ENCODE assay signal across 12 mouse cellular contexts in genomic region chr10:3645030-3645429, GRCm38 (mm10).
DNase-seq lines count a peak whose midpoint lies in the region; ATAC-seq lines count a peak whose summit lies in the region.
"Had no signal": no experiment of that assay in that cellular context is flagged by ENCODE, and none has a peak within 500 bp of the region (broad histone marks: within the 10 kb centered on the region; RNA-seq: fewer than 3 reads in every experiment).

No protein-coding gene starts in this region.

- H3K9me3 ChIP-seq in heart, embryonic 16.5 days (replicated peaks; ENCODE audit: control insufficient read depth, low read length), result no peaks in the 10 kb centered on the region
- H3K9me3 ChIP-seq: limb, embryonic 12.5 days had no signal

- no peak overlapping the region for H3K4me3 ChIP-seq in heart, embryonic 16.5 days (ENCODE audit: low read length)
- H3K4me3 ChIP-seq: erythroblast, embryonic 14.5 days; limb, embryonic 12.5 days had no signal

- H3K36me3 ChIP-seq in heart, embryonic 16.5 days (ENCODE audit: control insufficient read depth, insufficient read depth), result no peaks in the 10 kb centered on the region
- H3K36me3 ChIP-seq: limb, embryonic 12.5 days had no signal

- no peaks in the 10 kb centered on the region for H3K27me3 ChIP-seq in heart, embryonic 16.5 days (ENCODE audit: control insufficient read depth, insufficient read depth, low read length)
- H3K27me3 ChIP-seq: limb, embryonic 12.5 days had no signal

- no peak overlapping the region for H3K4me2 ChIP-seq in heart, embryonic 16.5 days (ENCODE audit: low read depth, low read length)
- H3K4me2 ChIP-seq: limb, embryonic 12.5 days had no signal

- 0 out of 2 replicates have a peak, but pooled peaks have one; percentile 6 for ATAC-seq in heart, embryonic 16.5 days (replicated peaks; ENCODE audit: extremely low read depth, insufficient read depth, low FRiP score)
- ATAC-seq in activated CD4-positive, CD25-positive, alpha-beta regulatory T cell, adult 4 months, result no peak
- ATAC-seq: intestine, embryonic 16.5 days had no signal

- H3K9ac ChIP-seq in heart, embryonic 16.5 days (ENCODE audit: low read length), result no peak overlapping the region
- H3K9ac ChIP-seq: limb, embryonic 12.5 days had no signal

- DNase-seq in heart, postnatal 25 days (ENCODE audit: low spot score), result no peak
- DNase-seq in left cerebral cortex, postnatal 14 days (ENCODE audit: low spot score in 2 of 2), result peak; percentile 17 to 19
- no peak for DNase-seq in left cerebral cortex, postnatal 10 days (ENCODE audit: extremely low spot score in 1 of 2, low spot score in 2 of 2)
- DNase-seq in R1 (ENCODE audit: low read depth, low spot score), result peak; percentile 55
- DNase-seq in layer of hippocampus, adult 18-20 months (ENCODE audit: low spot score in 2 of 2), result peak; percentile 20 to 60
- DNase-seq in thymus, postnatal 25 days, result no peak
- DNase-seq: adrenal gland, adult 8-10 months had no signal

- 57% methylated on average over 5 of the region's 5 CpGs for WGBS in heart, embryonic 16.5 days

- peak overlapping the region; percentile 43 for H3K27ac ChIP-seq in heart, embryonic 16.5 days (ENCODE audit: low read length)
- H3K27ac ChIP-seq: limb, embryonic 12.5 days had no signal

- intact Hi-C loops in heart, postnatal 25 days (cut with DNase I), result no loop called here
- intact Hi-C loops in left cerebral cortex, postnatal 14 days (cut with DNase I), result no loop called here
- intact Hi-C loops in left cerebral cortex, postnatal 10 days (cut with DNase I), result no loop called here

- no peaks in the 10 kb centered on the region for H3K4me1 ChIP-seq in heart, embryonic 16.5 days (ENCODE audit: control insufficient read depth, insufficient read depth, low read length)
- H3K4me1 ChIP-seq: limb, embryonic 12.5 days had no signal

Comparison
In these comparisons a context has a peak if more than half of its experiments do, and no peak if none do; other contexts are left out.
1. DNase-seq: peak in left cerebral cortex, postnatal 14 days (2 of 2), R1 (single experiment) and layer of hippocampus, adult 18-20 months (2 of 2); none in heart, postnatal 25 days (single experiment), left cerebral cortex, postnatal 10 days (0 of 2) and thymus, postnatal 25 days (single experiment).